Mouse (Mus musculus): ENCODE results near the gene H2-K1.
A peak's percentile ranks its signal among the peaks of the same experiment; 100 is the strongest.

Gene H2-K1

DNA sequence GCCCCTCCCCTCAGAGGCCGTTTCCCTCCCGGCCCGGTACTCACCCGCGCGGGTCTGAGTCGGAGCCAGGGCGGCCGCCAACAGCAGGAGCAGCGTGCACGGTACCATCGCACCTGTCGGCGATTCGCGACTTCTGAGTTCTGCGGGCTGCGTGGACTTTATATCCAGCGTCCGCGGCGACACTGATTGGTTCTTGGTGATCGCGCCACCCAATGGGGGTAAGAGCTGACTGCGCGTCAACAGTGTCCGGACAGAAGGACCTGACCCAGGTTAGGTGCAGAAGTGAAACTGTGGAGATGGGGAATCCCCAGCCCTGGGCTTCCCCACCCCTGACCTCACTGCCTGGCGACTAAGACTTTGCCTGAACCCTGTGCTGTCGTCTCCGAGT, at the start of gene H2-K1:
Gene H2-K1, minus strand, starts transcription at position 198 of the 388 bp plus-strand sequence.
- peak; percentile 44 to 53 for DNase-seq (ENCODE audit: low spot score in 2 of 2)

DNA sequence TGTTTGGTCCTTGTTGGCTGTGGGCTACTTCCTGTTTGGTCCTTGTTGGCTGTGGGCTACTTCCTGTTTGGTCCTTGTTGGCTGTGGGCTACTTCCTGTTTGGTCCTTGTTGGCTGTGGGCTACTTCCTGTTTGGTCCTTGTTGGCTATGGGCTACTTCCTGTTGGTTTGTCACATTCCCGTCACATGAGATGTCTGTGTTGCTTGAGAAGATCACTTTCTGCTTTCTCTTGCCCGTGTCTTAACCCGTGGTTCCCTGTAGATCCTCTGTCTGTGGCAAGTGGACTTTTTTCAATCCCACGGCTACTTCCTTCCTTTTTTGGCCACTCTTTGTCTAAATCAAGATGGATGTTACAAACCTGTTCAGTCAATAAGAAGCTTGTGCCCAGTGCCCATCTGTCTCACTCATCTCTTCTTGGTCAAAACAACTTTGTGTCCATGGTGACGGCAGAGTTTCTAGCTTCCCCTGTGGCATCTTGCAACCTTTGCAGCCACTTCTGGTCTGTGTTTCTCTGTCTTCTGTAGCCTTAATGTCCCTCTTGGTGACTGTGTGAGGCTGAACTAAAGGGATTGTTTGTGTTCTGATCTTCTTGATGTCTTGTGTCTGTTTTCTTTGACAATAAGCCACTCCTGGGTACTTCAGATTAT, 47.4 kb upstream of the H2-K1 start:
- no peak for DNase-seq (ENCODE audit: low spot score in 2 of 2)

DNA sequence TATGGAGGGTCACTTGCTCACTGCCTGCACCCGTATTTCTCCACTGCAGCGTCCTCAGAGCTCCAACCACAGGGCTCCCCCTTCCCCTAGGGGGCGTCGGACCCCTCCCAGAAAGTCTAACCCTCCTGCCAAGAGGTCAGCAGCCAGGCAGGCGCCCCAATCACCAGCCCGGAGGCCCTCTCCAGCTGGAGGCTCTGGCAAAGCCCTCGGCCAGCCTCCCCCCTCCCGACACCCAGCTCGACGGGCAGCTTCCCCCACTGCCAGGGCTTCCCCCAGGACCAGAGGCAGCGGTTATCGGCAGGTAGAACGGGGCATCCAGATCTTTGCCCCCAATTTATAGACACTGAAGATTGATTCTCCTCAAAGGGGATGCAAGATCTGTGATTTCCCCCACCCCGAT, 45.8 kb upstream of the H2-K1 start:
- DNase-seq (ENCODE audit: low spot score in 2 of 2): no peak

DNA sequence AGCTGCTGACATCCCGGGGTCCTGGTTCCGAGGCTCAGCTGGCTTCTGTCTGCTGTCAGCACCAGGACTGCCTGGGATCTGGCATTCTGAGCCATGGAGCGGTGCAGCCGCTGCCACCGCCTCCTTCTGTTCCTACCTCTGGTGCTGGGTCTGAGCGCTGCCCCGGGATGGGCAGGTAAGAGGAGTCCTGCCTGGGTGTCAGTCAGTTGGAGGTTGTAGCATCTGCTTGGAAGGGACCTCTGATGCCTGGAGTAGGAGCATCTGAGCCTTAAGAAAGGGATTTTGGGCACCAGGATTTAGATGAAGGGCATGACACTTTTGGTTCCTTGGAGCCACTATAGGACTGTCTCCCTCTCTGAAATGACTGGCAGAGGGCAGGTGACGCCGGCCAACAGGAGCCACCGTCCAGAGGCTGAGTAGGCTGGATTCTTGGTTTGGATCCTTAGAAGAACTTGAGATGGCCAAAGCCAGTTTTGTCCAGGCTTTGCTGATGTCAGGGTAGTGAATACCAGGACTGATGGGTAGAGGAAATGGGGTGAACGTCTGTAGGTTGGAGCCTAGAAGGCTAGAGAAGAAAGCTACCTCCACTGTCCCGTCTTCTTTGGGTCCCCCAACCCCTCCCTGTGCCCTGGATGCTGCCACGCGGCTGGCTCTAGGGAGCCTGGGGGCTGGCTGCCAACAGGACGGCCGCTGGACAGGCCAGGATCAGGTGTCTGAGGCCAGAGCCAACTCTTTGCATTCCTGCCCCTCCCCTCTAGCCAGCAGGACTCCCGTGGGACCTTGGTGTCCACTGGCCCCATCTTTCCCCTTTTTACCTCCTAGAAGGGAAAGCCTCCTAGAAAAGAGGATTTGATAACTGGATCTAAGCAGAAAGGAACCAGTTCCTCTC, 39.7 kb upstream of the H2-K1 start:
- peak; percentile 18 to 31 for DNase-seq (ENCODE audit: low spot score in 2 of 2)

DNA sequence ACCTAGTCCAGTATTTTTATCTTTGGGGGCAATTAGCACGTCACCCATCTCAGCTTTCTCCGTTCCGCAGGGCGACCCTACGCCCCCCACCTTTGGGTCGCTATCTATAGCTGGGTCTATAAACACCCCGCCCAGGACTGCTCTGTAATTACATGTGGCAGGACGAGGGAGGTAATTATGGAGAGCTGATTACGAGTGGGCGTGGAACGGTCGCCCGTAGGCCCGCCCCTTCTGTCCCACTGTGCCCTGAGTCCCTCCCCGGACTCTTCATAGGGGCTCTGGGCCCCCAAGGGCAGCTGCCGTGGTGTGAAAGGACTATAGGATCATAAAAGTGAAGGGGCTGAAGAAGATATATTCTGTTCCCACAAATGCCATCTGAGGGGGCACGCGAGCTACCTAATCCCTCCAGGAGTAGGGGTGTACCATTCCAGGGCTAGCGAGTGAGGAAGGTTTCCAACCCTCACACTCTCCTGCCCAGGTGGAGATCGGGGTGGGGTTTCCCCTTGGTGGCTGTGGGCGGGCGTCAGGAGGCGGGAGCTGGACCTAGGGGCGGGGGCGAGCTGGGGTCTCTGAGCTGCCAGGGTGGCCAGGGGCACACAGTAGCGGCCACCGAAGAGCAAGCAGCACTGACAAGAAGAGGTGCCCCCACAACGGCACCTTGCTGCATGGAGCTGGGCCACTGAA, 38.9 kb upstream of the H2-K1 start, which contains the start of gene Col11a2:
Gene Col11a2, plus strand, starts transcription at position 560 of the 684 bp plus-strand sequence.
- DNase-seq (ENCODE audit: low spot score in 2 of 2): peak; percentile 31 to 36

DNA sequence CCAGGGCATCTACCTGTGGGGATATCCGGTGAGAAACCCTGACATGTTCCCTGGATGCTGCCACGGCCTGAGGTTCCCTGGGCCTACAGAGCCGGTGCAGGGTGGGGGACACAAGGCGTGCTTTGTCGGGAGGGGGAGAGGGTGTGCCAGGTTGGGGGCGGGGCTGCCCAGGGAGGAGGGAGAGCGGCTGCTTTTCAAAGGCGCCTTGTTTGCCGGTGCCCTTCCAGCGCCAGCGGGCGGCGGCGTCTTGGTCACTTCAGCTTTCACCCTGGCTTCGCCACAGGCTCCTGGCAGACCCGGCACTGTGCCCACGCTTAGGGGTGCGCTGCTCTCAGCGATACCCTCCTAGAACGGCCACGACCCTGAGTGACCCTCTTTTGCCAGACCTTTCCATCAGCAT, 38.3 kb upstream of the H2-K1 start:
- peak; percentile 51 to 52 for DNase-seq (ENCODE audit: low spot score in 2 of 2)

DNA sequence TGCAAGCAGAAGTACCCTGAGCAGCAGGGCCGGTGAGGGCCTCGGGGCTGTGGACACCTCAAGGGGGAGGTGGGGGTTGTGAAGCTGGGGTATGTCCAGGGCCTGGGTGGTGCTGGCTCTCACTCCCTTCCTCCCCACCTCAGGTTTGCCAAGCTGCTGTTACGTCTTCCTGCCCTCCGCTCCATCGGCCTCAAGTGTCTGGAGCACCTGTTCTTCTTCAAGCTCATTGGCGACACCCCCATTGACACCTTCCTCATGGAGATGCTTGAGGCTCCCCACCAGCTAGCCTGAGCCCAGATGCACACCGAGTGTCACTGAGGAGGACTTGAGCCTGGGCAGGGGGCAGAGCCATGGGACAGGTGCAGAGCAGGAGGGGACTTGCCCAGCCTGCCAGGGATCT, 37.1 kb upstream of the H2-K1 start:
- DNase-seq (ENCODE audit: low spot score in 2 of 2): no peak

DNA sequence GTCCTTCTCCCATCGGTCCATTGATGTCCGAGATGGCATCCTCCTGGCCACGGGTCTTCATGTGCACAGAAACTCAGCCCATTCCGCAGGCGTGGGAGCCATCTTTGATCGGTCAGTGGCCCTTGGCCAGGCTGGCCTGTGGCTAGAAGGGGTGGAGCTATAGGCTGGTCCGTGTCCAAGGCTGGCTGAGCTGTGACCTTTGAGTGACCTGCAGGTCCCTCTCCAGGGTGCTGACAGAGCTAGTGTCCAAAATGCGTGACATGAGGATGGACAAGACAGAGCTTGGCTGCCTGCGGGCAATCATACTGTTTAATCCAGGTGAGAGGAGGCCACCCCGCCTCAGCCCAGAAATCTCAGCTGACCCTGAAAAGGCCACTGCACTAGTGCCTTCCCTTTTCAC, 36.5 kb upstream of the H2-K1 start:
- no peak for DNase-seq (ENCODE audit: low spot score in 2 of 2)

DNA sequence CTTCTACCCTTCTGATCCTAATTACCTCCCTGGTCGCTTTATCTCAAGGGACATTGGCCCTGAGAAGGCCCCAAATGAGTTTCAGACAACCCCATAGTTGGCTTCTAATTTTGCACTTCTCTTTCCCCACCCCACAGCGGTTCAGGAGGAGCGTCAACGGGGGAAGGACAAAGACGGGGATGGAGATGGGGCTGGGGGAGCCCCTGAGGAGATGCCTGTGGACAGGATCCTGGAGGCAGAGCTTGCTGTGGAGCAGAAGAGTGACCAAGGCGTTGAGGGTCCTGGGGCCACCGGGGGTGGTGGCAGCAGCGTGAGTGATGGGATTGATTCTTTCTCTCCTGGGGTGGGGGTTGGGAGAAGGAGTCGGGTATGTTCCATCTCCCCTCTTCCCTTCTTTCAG, 35.4 kb upstream of the H2-K1 start:
- DNase-seq (ENCODE audit: low spot score in 2 of 2): no peak

DNA sequence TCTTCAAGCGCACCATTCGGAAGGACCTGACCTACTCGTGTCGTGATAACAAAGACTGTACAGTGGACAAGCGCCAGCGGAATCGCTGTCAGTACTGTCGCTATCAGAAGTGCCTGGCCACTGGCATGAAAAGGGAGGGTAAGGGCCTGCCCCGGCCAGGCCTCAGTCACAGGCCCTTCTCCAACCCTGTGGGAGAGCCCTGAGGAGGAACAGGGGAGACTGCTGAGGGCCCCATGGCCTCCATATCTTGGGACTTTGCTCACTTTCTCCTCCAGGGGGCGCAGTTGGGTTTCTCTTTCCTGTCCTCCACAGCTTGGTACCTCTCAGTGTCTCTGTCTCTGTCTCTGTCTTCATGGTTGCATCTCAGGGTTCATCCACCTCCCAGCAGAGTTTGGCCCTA, 33.9 kb upstream of the H2-K1 start:
- peak; percentile 52 for DNase-seq (ENCODE audit: low spot score in 2 of 2)

DNA sequence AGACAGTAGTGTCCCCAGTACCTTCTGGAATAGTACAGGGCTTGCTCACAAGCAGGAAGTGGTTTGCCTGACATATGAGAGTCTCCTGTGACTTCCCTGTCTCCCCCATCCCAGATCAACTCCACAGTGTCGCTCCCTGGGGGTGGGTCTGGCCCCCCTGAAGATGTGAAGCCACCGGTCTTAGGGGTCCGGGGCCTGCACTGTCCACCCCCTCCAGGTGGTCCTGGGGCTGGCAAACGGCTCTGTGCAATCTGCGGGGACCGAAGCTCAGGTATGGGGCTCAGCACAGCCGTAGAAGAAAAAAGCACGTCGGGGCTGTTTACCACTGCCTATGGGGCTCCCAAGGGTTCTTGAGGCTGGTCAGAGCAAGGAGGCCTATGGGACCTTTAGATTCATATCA, 33.3 kb upstream of the H2-K1 start:
- no peak for DNase-seq (ENCODE audit: low spot score in 2 of 2)

DNA sequence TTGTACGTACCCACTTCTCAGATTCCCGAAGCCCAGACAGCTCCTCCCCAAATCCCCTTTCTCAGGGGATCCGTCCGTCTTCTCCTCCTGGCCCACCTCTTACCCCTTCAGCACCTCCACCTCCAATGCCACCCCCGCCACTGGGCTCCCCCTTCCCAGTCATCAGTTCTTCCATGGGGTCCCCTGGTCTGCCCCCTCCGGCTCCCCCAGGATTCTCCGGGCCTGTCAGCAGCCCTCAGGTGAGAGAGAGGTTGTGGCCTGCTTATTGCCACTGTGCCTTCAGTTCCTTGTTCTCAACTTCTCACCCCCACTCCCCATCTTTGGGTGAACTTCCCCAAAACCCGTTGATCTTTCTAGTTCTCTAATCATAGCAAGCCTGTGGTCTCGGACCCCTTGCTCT, 32.7 kb upstream of the H2-K1 start:
- DNase-seq (ENCODE audit: low spot score in 2 of 2): peak in 1 of 2 experiments; percentile 31

DNA sequence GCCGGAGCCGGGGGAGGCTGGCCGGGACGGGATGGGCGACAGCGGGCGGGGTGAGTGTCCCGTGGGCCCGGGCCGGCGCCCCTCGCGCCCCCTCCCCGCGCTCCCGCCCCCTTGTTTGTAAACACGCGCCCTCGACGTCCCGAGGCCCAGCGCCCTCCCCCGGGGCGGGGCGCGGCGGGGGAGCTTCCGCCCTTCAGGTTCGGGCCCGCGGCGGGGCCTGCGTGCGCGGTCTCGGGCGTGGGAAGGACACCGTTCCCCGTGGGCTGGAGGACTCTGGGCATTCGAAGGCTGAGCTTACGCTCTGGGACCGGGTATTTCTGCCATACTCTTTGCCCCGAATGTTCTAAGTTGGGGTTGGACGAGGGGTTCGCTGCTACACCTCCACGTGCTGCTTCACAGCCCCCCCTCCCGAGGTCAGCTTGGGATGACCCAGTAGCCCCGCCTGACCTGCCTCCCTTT, 32.1 kb upstream of the H2-K1 start:
- DNase-seq (ENCODE audit: low spot score in 2 of 2): peak in 1 of 2 experiments; percentile 57

DNA sequence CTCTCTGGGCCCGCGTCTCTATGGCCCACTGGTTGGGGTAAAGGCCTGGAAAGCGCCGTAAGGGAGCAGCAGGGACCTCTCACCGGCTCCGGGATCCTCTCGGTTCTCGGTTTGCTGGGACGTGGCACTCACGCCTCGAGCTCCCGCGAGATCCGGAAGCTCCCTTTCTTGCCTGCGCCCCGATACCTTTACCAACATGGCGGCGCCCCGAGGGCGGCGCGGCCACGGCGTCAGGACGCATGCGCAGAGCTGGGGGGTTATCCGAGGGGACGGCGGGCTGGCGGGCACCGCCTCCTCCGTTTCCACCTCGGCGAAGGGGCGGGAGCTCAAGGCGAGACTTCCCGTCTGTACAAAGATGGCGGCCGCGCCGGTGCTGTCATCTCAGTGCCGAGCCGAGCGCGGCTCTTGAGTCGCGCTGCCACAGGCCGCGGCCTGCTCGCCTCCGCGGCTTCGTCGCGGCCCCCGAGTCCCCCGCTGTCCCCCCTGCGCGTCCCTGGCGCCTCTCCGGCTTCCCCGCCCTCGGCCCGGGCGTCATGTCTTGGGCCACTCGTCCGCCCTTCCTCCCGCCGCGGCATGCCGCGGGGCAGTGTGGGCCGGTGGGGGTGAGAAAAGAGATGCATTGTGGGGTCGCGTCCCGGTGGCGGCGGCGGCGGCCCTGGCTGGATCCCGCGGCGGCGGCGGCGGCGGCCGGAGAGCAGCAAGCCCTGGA, 31.5 kb upstream of the H2-K1 start, which contains the start of the genes Slc39a7 and Rxrb:
Gene Slc39a7, minus strand, starts transcription at position 218 of the 709 bp plus-strand sequence.
Gene Rxrb, plus strand, starts transcription at position 348 of the 709 bp plus-strand sequence.
- DNase-seq (ENCODE audit: low spot score in 2 of 2): peak; percentile 96 to 97

DNA sequence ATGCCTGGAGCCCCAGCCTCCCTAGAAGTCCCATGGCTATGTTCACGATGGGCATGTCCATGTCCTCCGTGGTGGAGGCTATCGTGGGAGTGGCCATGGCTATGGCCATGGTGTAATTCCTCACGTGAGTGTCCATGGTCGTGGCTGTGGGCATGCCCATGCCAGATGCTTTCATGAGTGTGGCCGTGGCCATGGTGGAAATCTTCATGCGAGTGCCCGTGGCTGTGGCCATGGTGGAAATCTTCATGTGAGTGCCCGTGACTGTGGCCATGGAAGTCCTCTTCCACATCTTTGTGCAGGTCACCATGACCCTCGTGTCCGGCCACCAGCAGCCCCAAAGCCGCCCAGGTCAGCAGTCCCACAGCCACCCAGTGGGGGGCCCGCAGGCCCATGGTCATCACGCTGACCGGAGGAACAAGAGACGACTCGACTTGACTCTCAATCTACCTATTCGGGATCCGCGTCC, 30.7 kb upstream of the H2-K1 start:
- peak; percentile 30 to 54 for DNase-seq (ENCODE audit: low spot score in 2 of 2)

DNA sequence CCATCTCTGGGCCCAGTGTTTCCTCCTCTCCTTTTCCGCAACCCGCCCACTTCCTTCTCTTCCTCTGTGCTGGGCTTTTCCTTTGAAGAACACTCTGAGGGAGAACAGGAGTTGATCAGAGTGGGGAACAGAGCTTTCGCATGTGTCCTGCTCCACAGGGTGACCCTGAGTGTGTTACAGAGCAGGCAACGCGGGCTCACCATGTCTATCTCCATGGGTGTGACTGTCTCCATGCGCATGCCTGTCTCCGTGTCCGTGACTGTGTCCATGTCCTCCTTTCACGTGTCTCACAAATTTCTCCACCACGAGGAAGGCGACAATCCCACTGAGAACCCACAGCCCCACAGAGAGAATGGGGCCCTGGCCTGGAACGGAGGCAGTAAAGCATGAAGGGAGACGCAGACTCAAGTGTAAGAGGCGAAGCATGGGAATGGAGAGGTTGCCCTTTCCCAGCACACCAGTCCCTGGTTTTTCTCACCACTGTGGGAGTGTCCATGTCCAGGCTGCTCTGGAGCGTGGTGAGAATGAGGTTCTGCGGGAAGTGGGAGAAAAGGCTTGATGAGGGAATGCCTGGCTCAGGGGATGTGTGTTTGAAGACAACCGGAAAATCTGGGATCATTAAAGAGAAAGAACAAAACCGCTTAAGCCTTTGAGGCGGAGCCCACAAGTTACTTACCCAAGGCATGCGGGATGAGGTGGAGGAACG, 29.9 kb upstream of the H2-K1 start:
- DNase-seq (ENCODE audit: low spot score in 2 of 2): no peak

DNA sequence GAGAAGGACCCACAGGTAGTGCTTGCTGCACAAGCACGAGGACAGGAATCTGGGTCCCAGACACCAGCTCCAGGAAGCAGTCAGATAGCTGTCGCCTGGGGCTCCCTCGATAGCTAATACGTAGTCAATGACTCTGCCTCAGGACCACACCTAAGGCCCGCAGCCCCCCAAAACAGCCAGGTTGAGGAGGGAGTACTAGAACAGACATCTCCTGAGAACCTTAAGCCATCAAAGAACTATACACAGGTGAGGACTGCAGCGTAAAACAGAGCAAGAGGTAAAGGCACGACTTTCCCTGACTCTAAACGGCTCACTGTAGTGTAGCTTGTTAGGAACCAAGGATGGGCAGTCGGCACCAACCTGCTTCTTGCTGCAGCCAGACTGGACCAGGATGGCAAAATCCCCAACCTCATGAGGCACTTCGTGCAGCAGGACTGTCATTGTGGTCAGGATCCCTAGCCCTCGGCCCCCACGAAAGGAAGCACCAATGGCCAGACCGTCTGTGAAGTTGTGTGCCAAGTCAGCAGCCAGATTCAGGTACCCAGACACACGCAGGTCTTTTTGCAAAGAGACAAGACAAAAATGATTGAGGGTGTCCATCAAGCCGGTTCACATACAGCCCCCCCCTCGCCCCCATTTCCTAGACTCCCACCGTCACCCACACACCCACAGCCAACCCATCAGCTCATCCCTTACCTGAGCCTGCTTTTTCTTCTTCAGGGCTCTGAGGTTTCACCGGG, 29.2 kb upstream of the H2-K1 start:
- DNase-seq (ENCODE audit: low spot score in 2 of 2): no peak

DNA sequence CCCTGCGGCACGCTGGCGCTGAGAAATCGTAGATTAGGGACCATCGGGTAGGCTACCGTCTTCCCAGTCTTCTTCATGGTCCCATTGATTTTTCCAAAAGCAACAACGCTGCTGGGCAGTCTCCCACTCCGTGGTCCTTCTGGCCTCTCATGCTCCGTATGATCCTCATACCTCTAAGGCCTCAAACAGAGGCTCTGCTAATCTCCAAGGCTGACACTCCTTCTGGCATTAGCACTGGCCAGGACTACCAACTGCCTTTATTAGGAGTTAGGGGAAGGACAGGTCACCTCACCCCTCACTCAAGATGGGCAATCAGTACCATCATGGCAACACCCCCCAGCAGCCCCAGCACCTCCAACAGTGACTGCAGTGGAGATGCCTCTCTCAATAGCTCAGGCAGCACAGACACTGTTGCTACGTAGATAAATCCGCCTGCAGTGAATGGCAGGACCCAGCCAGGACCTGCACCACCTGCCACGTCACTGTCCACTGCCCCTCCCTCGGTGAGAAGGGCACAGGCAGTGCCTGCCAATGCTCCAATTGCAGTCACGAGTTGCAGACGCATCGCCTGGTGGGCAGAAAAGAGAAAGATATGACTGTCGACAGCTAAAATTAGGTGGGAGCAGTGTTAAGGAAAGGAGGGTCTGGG, 28.5 kb upstream of the H2-K1 start:
- DNase-seq (ENCODE audit: low spot score in 2 of 2): no peak

DNA sequence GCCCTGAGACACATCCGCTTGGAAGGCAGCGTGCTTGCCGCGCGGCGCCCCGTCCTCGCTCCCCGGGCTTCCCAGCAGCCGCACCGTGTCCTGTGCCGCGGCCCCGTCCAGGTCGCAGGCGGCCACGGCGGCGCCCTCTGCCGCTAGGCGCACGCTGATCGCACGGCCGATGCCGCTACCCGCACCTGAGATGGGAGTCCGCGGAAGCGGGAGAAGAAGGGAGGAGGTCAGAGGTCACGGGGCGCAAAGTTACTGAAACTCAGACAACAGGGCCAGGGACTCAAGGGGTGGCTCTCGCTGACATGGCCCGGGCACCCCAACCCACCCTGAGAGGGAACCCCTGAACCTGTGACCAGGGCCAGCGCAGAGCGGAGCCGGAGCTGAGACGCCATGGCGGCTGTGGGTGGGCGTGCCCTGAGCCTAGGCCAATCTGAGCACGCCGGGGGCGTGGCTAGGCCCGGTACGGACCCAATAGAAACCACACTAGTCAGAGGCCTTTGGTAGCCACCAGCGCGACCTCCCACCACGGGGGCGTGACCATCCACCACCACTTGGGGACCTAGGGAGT, 27.6 kb upstream of the H2-K1 start, which contains the start of gene H2-Ke6:
Gene H2-Ke6, minus strand, starts transcription at position 405 of the 568 bp plus-strand sequence.
- DNase-seq (ENCODE audit: low spot score in 2 of 2): peak; percentile 89 to 90

All from frontal cortex, postnatal 14 days (tissue).